Mouse (Mus musculus) brain, embryonic 14.5 days (tissue): ENCODE data around the gene Tnfrsf8. TPM values are rescaled to one million over a fixed set of nuclear protein-coding genes. Genes with fewer than 3 reads are reported as not detected.
A peak's percentile ranks its signal among the peaks of the same experiment; 100 is the strongest.

Experiments
- DNase-seq: peaks from one replicate; pipeline ENCODE4 v3.0.0-alpha.2; 2011; ENCODE audit warnings: low read depth
- CTCF ChIP-seq: fragments of 200-500 bp; IDR thresholded peaks from 2 replicates; pipeline ENCODE4 v1.5.1; 2012; ENCODE audit warnings: inconsistent platforms, mild to moderate bottlenecking, moderate library complexity, borderline replicate concordance; ENCODE audit not compliant: insufficient read depth, insufficient read length; ENCODE audit errors: extremely low read depth
- POLR2A ChIP-seq: fragments of 200-500 bp; IDR thresholded peaks from 2 replicates; pipeline ENCODE4 v1.6.1; 2012; ENCODE audit warnings: mild to moderate bottlenecking, inconsistent platforms, borderline replicate concordance; ENCODE audit not compliant: poor library complexity, insufficient read depth, insufficient read length, severe bottlenecking; ENCODE audit errors: extremely low read depth
- polyA plus RNA-seq: library from polyadenylated mRNA; depleted of rRNA; stranded (reverse); fragments of >200 nt; gene quantifications from 2 replicates; pipeline ENCODE4 v1.2.3, GENCODE M21; 2012

Tnfrsf8 gene
- polyA plus RNA-seq, 1 experiment = 0.40 TPM

GRCm38 (mm10) chr4:145257751-145258434 lies 57.1 kb downstream of the Tnfrsf8 start:
- TF ChIP-seq POLR2A (no peak), CTCF (no peak)
- no peak for DNase-seq

- no peak for DNase-seq
- TF ChIP-seq CTCF (no peak), POLR2A (no peak)
Observed at GRCm38 (mm10) chr4:145256144-145256543, 58.8 kb downstream of the Tnfrsf8 start.

- DNase-seq = no peak
- TF ChIP-seq CTCF (no peak), POLR2A (no peak)
Observed at GRCm38 (mm10) chr4:145254418-145254817, 60.5 kb downstream of the Tnfrsf8 start.

- no peak for DNase-seq
- TF ChIP-seq CTCF (no peak), POLR2A (no peak)
Observed at GRCm38 (mm10) chr4:145252611-145253010, 62.4 kb downstream of the Tnfrsf8 start.

- no peak for DNase-seq
- TF ChIP-seq POLR2A (no peak), CTCF (no peak)
Observed at GRCm38 (mm10) chr4:145251546-145251945, 63.4 kb downstream of the Tnfrsf8 start.

- TF ChIP-seq CTCF (no peak), POLR2A (no peak)
- no peak for DNase-seq
Observed at GRCm38 (mm10) chr4:145250002-145250401, 65.0 kb downstream of the Tnfrsf8 start.

GRCm38 (mm10) chr4:145247556-145247955 lies 67.4 kb downstream of the Tnfrsf8 start:
- DNase-seq = no peak
- TF ChIP-seq POLR2A (no peak), CTCF (no peak)

GRCm38 (mm10) chr4:145246173-145247011 lies 68.6 kb downstream of the Tnfrsf8 start, which contains the start of gene Tnfrsf1b:
TSS of gene Tnfrsf1b (minus strand) at chr4:145246870.
- peak; percentile 11 for DNase-seq
- TF ChIP-seq POLR2A (no peak), CTCF (no peak)

- TF ChIP-seq POLR2A (no peak), CTCF (no peak)
- DNase-seq = no peak
Observed at GRCm38 (mm10) chr4:145245581-145245980, 69.4 kb downstream of the Tnfrsf8 start.

- TF ChIP-seq CTCF = no peak
- no peak for TF ChIP-seq POLR2A
- no peak for DNase-seq
Observed at GRCm38 (mm10) chr4:145244676-145245075, 70.3 kb downstream of the Tnfrsf8 start.

GRCm38 (mm10) chr4:145242719-145243350 lies 72.1 kb downstream of the Tnfrsf8 start:
- DNase-seq = no peak
- no peak for TF ChIP-seq CTCF
- no peak for TF ChIP-seq POLR2A
